Mouse (Mus musculus): ENCODE results near the gene Ube2n.

DNA sequence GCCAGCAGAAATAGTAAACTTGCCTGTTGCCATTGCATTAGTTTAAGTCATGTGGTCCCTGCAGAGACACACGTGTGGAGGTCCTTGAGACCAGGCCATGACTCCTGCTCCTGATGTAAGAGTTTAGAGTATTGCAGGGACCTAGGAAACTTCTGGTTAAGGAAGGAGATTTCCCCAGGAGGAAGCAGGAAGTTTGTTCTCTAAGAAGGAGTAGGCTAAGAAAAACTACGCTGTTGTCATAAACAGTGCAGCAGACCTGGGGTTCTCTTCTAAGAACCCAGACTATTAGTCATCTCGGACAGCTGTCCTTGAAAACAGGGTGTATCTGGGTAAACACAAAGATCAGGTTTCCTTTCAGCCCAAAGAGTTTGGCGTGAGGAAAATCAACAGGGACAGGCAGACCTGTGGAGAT lies 49.5 kb upstream of the Ube2n start:
- TF ChIP-seq CTCF (IDR thresholded peaks at IDR 0.05; ENCODE audit: low read depth, low read length) (no peak), POLR2A (IDR thresholded peaks at IDR 0.05; ENCODE audit: insufficient read depth, low read length) (no peak)

All from ES-Bruce4 (cell line).